Mouse (Mus musculus) erythroblast, embryonic 14.5 days (primary cell): ENCODE data around the gene Gm28729.

Experiments
- GATA1 ChIP-seq: IDR thresholded peaks from 2 replicates; pipeline ENCODE4 v1.6.1; 2012; ENCODE audit warnings: low read length, inconsistent platforms, mixed read lengths
- TAL1 ChIP-seq: IDR thresholded peaks from 3 replicates; pipeline ENCODE4 v1.6.1; 2012; ENCODE audit warnings: low read length, inconsistent platforms, mixed read lengths

- TF ChIP-seq GATA1, result no peak
- TF ChIP-seq TAL1, result no peak
Measured at GRCm38 (mm10) chr9:96559148-96559547, 34.1 kb upstream of the Gm28729 start.
